Mouse (Mus musculus): ENCODE measurements around the gene Atxn7l3. TPM values are rescaled to one million over a fixed set of nuclear protein-coding genes. Genes with fewer than 3 reads are reported as not detected.

The Atxn7l3 gene
- polyA plus RNA-seq, 1 experiment, result 44.3 TPM

- Histone ChIP-seq H3K36me3 (ENCODE audit: control insufficient read depth, insufficient read depth, low read length, poor library complexity, severe bottlenecking) (peaks cover 44% of the 10 kb centered on the region), H3K27me3 (ENCODE audit: control insufficient read depth, insufficient read depth, low read length, poor library complexity, severe bottlenecking) (no peaks in the 10 kb centered on the region), H3K9me3 (replicated peaks; ENCODE audit: control insufficient read depth, insufficient read depth, low read length, poor library complexity, severe bottlenecking) (no peaks in the 10 kb centered on the region), H3K27ac (ENCODE audit: insufficient read depth, low read length) (0 out of 2 replicates have a peak overlapping the region, but pooled peaks have one; percentile 8), H3K4me3 (ENCODE audit: low read depth, low read length) (no peak overlapping the region), H3K9ac (ENCODE audit: low read depth, poor library complexity, severe bottlenecking) (no peak overlapping the region), H3K4me1 (ENCODE audit: control insufficient read depth, insufficient read depth, low read length) (peaks cover 3% of the 10 kb centered on the region)
- TF ChIP-seq POLR2A (IDR thresholded peaks at IDR 0.05; ENCODE audit: insufficient read depth, low read length), result no peak
- no peak for TF ChIP-seq CTCF (IDR thresholded peaks at IDR 0.05; ENCODE audit: low read depth, low read length)
- no peak for TF ChIP-seq EP300 (IDR thresholded peaks at IDR 0.05; ENCODE audit: insufficient read depth, low read depth, low read length)
Observed at GRCm38 (mm10) chr11:102290141-102290540, 6.3 kb downstream of the Atxn7l3 start.

GRCm38 (mm10) chr11:102289511-102290100 lies 6.8 kb downstream of the Atxn7l3 start:
- no peak for TF ChIP-seq EP300 (IDR thresholded peaks at IDR 0.05; ENCODE audit: insufficient read depth, low read depth, low read length)
- no peak for TF ChIP-seq CTCF (IDR thresholded peaks at IDR 0.05; ENCODE audit: low read depth, low read length)
- no peak overlapping the region for H3K9ac ChIP-seq (ENCODE audit: low read depth, poor library complexity, severe bottlenecking)
- H3K4me1 ChIP-seq (ENCODE audit: control insufficient read depth, insufficient read depth, low read length), result peaks cover 3% of the 10 kb centered on the region
- H3K36me3 ChIP-seq (ENCODE audit: control insufficient read depth, insufficient read depth, low read length, poor library complexity, severe bottlenecking), result peaks cover 44% of the 10 kb centered on the region
- H3K27me3 ChIP-seq (ENCODE audit: control insufficient read depth, insufficient read depth, low read length, poor library complexity, severe bottlenecking), result no peaks in the 10 kb centered on the region
- H3K9me3 ChIP-seq (replicated peaks; ENCODE audit: control insufficient read depth, insufficient read depth, low read length, poor library complexity, severe bottlenecking), result no peaks in the 10 kb centered on the region
- H3K27ac ChIP-seq (ENCODE audit: insufficient read depth, low read length), result peak overlapping the region; percentile 8; the same call in 1 of the 2 replicates
- no peak overlapping the region for H3K4me3 ChIP-seq (ENCODE audit: low read depth, low read length)

- Histone ChIP-seq H3K9me3 (replicated peaks; ENCODE audit: control insufficient read depth, insufficient read depth, low read length, poor library complexity, severe bottlenecking) (no peaks in the 10 kb centered on the region), H3K9ac (ENCODE audit: low read depth, poor library complexity, severe bottlenecking) (no peak overlapping the region), H3K4me3 (ENCODE audit: low read depth, low read length) (no peak overlapping the region), H3K27ac (ENCODE audit: insufficient read depth, low read length) (no peak overlapping the region), H3K36me3 (ENCODE audit: control insufficient read depth, insufficient read depth, low read length, poor library complexity, severe bottlenecking) (peaks cover 38% of the 10 kb centered on the region), H3K4me1 (ENCODE audit: control insufficient read depth, insufficient read depth, low read length) (no peaks in the 10 kb centered on the region), H3K27me3 (ENCODE audit: control insufficient read depth, insufficient read depth, low read length, poor library complexity, severe bottlenecking) (no peaks in the 10 kb centered on the region)
- no peak for TF ChIP-seq POLR2A (IDR thresholded peaks at IDR 0.05; ENCODE audit: insufficient read depth, low read length)
- TF ChIP-seq CTCF (IDR thresholded peaks at IDR 0.05; ENCODE audit: low read depth, low read length), result no peak
- no peak for TF ChIP-seq EP300 (IDR thresholded peaks at IDR 0.05; ENCODE audit: insufficient read depth, low read depth, low read length)
Observed at GRCm38 (mm10) chr11:102288913-102289312, 7.5 kb downstream of the Atxn7l3 start.

- no peak overlapping the region for H3K27ac ChIP-seq (ENCODE audit: insufficient read depth, low read length)
- H3K9ac ChIP-seq (ENCODE audit: low read depth, poor library complexity, severe bottlenecking), result no peak overlapping the region
- H3K36me3 ChIP-seq (ENCODE audit: control insufficient read depth, insufficient read depth, low read length, poor library complexity, severe bottlenecking), result peaks cover 31% of the 10 kb centered on the region
- H3K9me3 ChIP-seq (replicated peaks; ENCODE audit: control insufficient read depth, insufficient read depth, low read length, poor library complexity, severe bottlenecking), result no peaks in the 10 kb centered on the region
- TF ChIP-seq CTCF (IDR thresholded peaks at IDR 0.05; ENCODE audit: low read depth, low read length) (no peak), EP300 (IDR thresholded peaks at IDR 0.05; ENCODE audit: insufficient read depth, low read depth, low read length) (no peak), POLR2A (IDR thresholded peaks at IDR 0.05; ENCODE audit: insufficient read depth, low read length) (no peak)
- H3K4me3 ChIP-seq (ENCODE audit: low read depth, low read length), result no peak overlapping the region
- H3K27me3 ChIP-seq (ENCODE audit: control insufficient read depth, insufficient read depth, low read length, poor library complexity, severe bottlenecking), result no peaks in the 10 kb centered on the region
- H3K4me1 ChIP-seq (ENCODE audit: control insufficient read depth, insufficient read depth, low read length), result no peaks in the 10 kb centered on the region
Observed at GRCm38 (mm10) chr11:102288027-102288804, 8.2 kb downstream of the Atxn7l3 start.

GRCm38 (mm10) chr11:102287485-102287884 lies 8.9 kb downstream of the Atxn7l3 start:
- no peak overlapping the region for H3K27ac ChIP-seq (ENCODE audit: insufficient read depth, low read length)
- H3K9ac ChIP-seq (ENCODE audit: low read depth, poor library complexity, severe bottlenecking), result no peak overlapping the region
- H3K9me3 ChIP-seq (replicated peaks; ENCODE audit: control insufficient read depth, insufficient read depth, low read length, poor library complexity, severe bottlenecking), result no peaks in the 10 kb centered on the region
- peaks cover 24% of the 10 kb centered on the region for H3K36me3 ChIP-seq (ENCODE audit: control insufficient read depth, insufficient read depth, low read length, poor library complexity, severe bottlenecking)
- H3K4me1 ChIP-seq (ENCODE audit: control insufficient read depth, insufficient read depth, low read length), result no peaks in the 10 kb centered on the region
- H3K27me3 ChIP-seq (ENCODE audit: control insufficient read depth, insufficient read depth, low read length, poor library complexity, severe bottlenecking), result no peaks in the 10 kb centered on the region
- TF ChIP-seq POLR2A (IDR thresholded peaks at IDR 0.05; ENCODE audit: insufficient read depth, low read length) (no peak), EP300 (IDR thresholded peaks at IDR 0.05; ENCODE audit: insufficient read depth, low read depth, low read length) (no peak), CTCF (IDR thresholded peaks at IDR 0.05; ENCODE audit: low read depth, low read length) (no peak)
- no peak overlapping the region for H3K4me3 ChIP-seq (ENCODE audit: low read depth, low read length)
